Mouse (Mus musculus) cortical plate, adult 2 months (tissue): ENCODE measurements around the gene Mrps10.

ENCODE experiments used
- CTCF ChIP-seq: fragments of 200-500 bp; IDR thresholded peaks from 2 replicates; pipeline ENCODE4 v1.5.1; 2011; ENCODE audit warnings: mild to moderate bottlenecking, control low read depth, low read length; ENCODE audit not compliant: insufficient read depth; ENCODE audit errors: extremely low read depth
- POLR2A ChIP-seq: fragments of 200-500 bp; IDR thresholded peaks from 2 replicates; pipeline ENCODE4 v1.6.1; 2011; ENCODE audit warnings: mild to moderate bottlenecking, low read length, control low read depth; ENCODE audit not compliant: insufficient read depth; ENCODE audit errors: extremely low read depth

GRCm38 (mm10) chr17:47373991-47374390 is 5.3 kb downstream of the Mrps10 start:
- TF ChIP-seq CTCF, result no peak
- TF ChIP-seq POLR2A, result no peak
